Mouse (Mus musculus) spleen, adult 2 months (tissue): ENCODE data around the gene 1700018B08Rik.

Source experiments
- CTCF ChIP-seq: fragments of 200-500 bp; IDR thresholded peaks from 2 replicates; pipeline ENCODE4 v1.5.1; 2011; ENCODE audit warnings: mild to moderate bottlenecking, inconsistent platforms; ENCODE audit not compliant: insufficient read depth, insufficient read length, insufficient replicate concordance; ENCODE audit errors: extremely low read depth
- POLR2A ChIP-seq: fragments of 200-500 bp; IDR thresholded peaks from 2 replicates; pipeline ENCODE4 v1.6.1; 2011; ENCODE audit warnings: low read depth, low read length, inconsistent platforms

- TF ChIP-seq CTCF (no peak), POLR2A (no peak)
Measured at GRCm38 (mm10) chr8:121544276-121544785, at the start of gene 1700018B08Rik.
